In genomic region chr1:54737472-54737871, GRCm38 (mm10) we compare ENCODE assay signal across 28 mouse cellular contexts.
DNase-seq lines count a peak whose midpoint lies in the region; ATAC-seq and TF ChIP-seq lines count a peak whose summit lies in the region.
"Had no signal": no experiment of that assay in that cellular context is flagged by ENCODE, and none has a peak within 500 bp of the region (broad histone marks: within the 10 kb centered on the region; RNA-seq: fewer than 3 reads in every experiment).

No protein-coding gene starts in this region.

- no peak overlapping the region for H3K9ac ChIP-seq in forebrain, embryonic 13.5 days
- H3K9ac ChIP-seq in forebrain, embryonic 11.5 days (ENCODE audit: low read length), result no peak overlapping the region
- no peak overlapping the region for H3K9ac ChIP-seq in midbrain, embryonic 16.5 days (ENCODE audit: low read depth, low read length)
- H3K9ac ChIP-seq in midbrain, embryonic 11.5 days (ENCODE audit: low read length), result no peak overlapping the region
- H3K9ac ChIP-seq in neural tube, embryonic 15.5 days (replicated peaks), result no peak overlapping the region
- H3K9ac ChIP-seq: heart, embryonic 15.5 days; intestine, embryonic 15.5 days; limb, embryonic 13.5 days; lung, embryonic 15.5 days; midbrain, embryonic 12.5 days had no signal

- no peak for TF ChIP-seq POLR2A in brain, embryonic 14.5 days (IDR thresholded peaks at IDR 0.05; ENCODE audit: borderline replicate concordance, extremely low read depth, insufficient read depth, insufficient read length, poor library complexity, severe bottlenecking)

- peaks cover 30% of the 10 kb centered on the region for H3K4me1 ChIP-seq in forebrain, embryonic 13.5 days
- no peaks in the 10 kb centered on the region; the same call in 1 of the 2 replicates for H3K4me1 ChIP-seq in forebrain, embryonic 11.5 days (replicated peaks; ENCODE audit: control insufficient read depth, insufficient read depth, low read length)
- H3K4me1 ChIP-seq in midbrain, embryonic 16.5 days (ENCODE audit: control insufficient read depth, insufficient read depth, low read length), result peaks cover 21% of the 10 kb centered on the region
- H3K4me1 ChIP-seq in midbrain, embryonic 11.5 days (ENCODE audit: control insufficient read depth, insufficient read depth, low read length), result no peaks in the 10 kb centered on the region
- H3K4me1 ChIP-seq in neural tube, embryonic 15.5 days, result peaks cover 29% of the 10 kb centered on the region
- H3K4me1 ChIP-seq: midbrain, embryonic 12.5 days had no signal

- H3K27ac ChIP-seq in forebrain, embryonic 13.5 days, result peak overlapping the region; percentile 72; the same call in 1 of the 2 replicates
- H3K27ac ChIP-seq in forebrain, embryonic 11.5 days (ENCODE audit: low read depth, low read length), result no peak overlapping the region
- H3K27ac ChIP-seq in midbrain, embryonic 16.5 days (ENCODE audit: low read length), result peak overlapping the region; percentile 29; the same call in 1 of the 2 replicates
- H3K27ac ChIP-seq in midbrain, embryonic 11.5 days (ENCODE audit: low read depth, low read length), result no peak overlapping the region
- H3K27ac ChIP-seq in neural tube, embryonic 15.5 days (replicated peaks), result 0 out of 2 replicates have a peak overlapping the region, but pooled peaks have one; percentile 24
- H3K27ac ChIP-seq: heart, embryonic 10.5 days; heart, embryonic 15.5 days; intestine, embryonic 15.5 days; layer of hippocampus, adult 2 months; limb, embryonic 13.5 days; lung, embryonic 15.5 days; midbrain, embryonic 12.5 days had no signal

- no peak for ATAC-seq in forebrain, embryonic 13.5 days
- no peak for ATAC-seq in forebrain, embryonic 11.5 days (replicated peaks; ENCODE audit: low FRiP score)
- no peak for ATAC-seq in midbrain, embryonic 16.5 days
- no peak for ATAC-seq in midbrain, embryonic 11.5 days (ENCODE audit: low FRiP score)
- no peak for ATAC-seq in neural tube, embryonic 15.5 days (ENCODE audit: low FRiP score)
- ATAC-seq: hindbrain, embryonic 16.5 days; intestine, embryonic 15.5 days; Patski had no signal

- no peaks in the 10 kb centered on the region for H3K9me3 ChIP-seq in forebrain, embryonic 13.5 days (replicated peaks)
- no peaks in the 10 kb centered on the region for H3K9me3 ChIP-seq in forebrain, embryonic 11.5 days (ENCODE audit: control insufficient read depth, low read length)
- no peaks in the 10 kb centered on the region for H3K9me3 ChIP-seq in midbrain, embryonic 16.5 days (replicated peaks; ENCODE audit: control insufficient read depth, low read length, poor library complexity, severe bottlenecking)
- H3K9me3 ChIP-seq in midbrain, embryonic 11.5 days (ENCODE audit: control insufficient read depth, low read length), result no peaks in the 10 kb centered on the region
- H3K9me3 ChIP-seq in neural tube, embryonic 15.5 days (replicated peaks), result no peaks in the 10 kb centered on the region
- H3K9me3 ChIP-seq: G1E; heart, embryonic 10.5 days; heart, embryonic 15.5 days; intestine, embryonic 15.5 days; limb, embryonic 13.5 days; lung, embryonic 15.5 days; midbrain, embryonic 12.5 days had no signal

- no peaks in the 10 kb centered on the region for H3K27me3 ChIP-seq in forebrain, embryonic 13.5 days
- H3K27me3 ChIP-seq in forebrain, embryonic 11.5 days (ENCODE audit: control insufficient read depth, insufficient read depth, low read length), result no peaks in the 10 kb centered on the region
- H3K27me3 ChIP-seq in midbrain, embryonic 16.5 days (ENCODE audit: control insufficient read depth, insufficient read depth, low read depth, low read length), result no peaks in the 10 kb centered on the region
- H3K27me3 ChIP-seq in midbrain, embryonic 11.5 days (ENCODE audit: control insufficient read depth, insufficient read depth, low read length), result no peaks in the 10 kb centered on the region
- no peaks in the 10 kb centered on the region for H3K27me3 ChIP-seq in neural tube, embryonic 15.5 days (replicated peaks)
- H3K27me3 ChIP-seq: heart, embryonic 15.5 days; intestine, embryonic 15.5 days; limb, embryonic 13.5 days; lung, embryonic 15.5 days; midbrain, embryonic 12.5 days; Patski had no signal

- no peaks in the 10 kb centered on the region for H3K36me3 ChIP-seq in forebrain, embryonic 13.5 days (ENCODE audit: poor library complexity, severe bottlenecking)
- H3K36me3 ChIP-seq in forebrain, embryonic 11.5 days (ENCODE audit: control insufficient read depth, insufficient read depth, low read length), result no peaks in the 10 kb centered on the region
- H3K36me3 ChIP-seq in midbrain, embryonic 16.5 days (ENCODE audit: control insufficient read depth, insufficient read depth, low read length), result no peaks in the 10 kb centered on the region
- no peaks in the 10 kb centered on the region for H3K36me3 ChIP-seq in midbrain, embryonic 11.5 days (ENCODE audit: control insufficient read depth, insufficient read depth, low read length)
- no peaks in the 10 kb centered on the region for H3K36me3 ChIP-seq in neural tube, embryonic 15.5 days
- H3K36me3 ChIP-seq: G1E; heart, embryonic 10.5 days; heart, embryonic 15.5 days; intestine, embryonic 15.5 days; limb, embryonic 13.5 days; lung, embryonic 15.5 days; midbrain, embryonic 12.5 days had no signal

- no peak for DNase-seq in forebrain, embryonic 11.5 days (ENCODE audit: low spot score)
- no peak for DNase-seq in midbrain, embryonic 11.5 days (ENCODE audit: low spot score, missing footprints)
- peak; percentile 72 for DNase-seq in brain, embryonic 14.5 days (ENCODE audit: low read depth)
- no peak for DNase-seq in heart, adult 9 months (ENCODE audit: low spot score in 2 of 2)
- DNase-seq: adrenal gland, postnatal 25 days; cerebellum, adult 2 months; gastrocnemius, postnatal 14 days; kidney, adult 2 months; kidney, postnatal 36 days; right cerebral cortex, adult 18-20 months; spleen, adult 18-20 months; thymus, postnatal 14 days had no signal

- H3K4me3 ChIP-seq in forebrain, embryonic 13.5 days, result no peak overlapping the region
- no peak overlapping the region for H3K4me3 ChIP-seq in forebrain, embryonic 11.5 days (ENCODE audit: low read depth, low read length)
- H3K4me3 ChIP-seq in midbrain, embryonic 16.5 days (ENCODE audit: low read depth, low read length), result no peak overlapping the region
- H3K4me3 ChIP-seq in midbrain, embryonic 11.5 days (ENCODE audit: low read depth, low read length), result no peak overlapping the region
- no peak overlapping the region for H3K4me3 ChIP-seq in neural tube, embryonic 15.5 days (replicated peaks)
- H3K4me3 ChIP-seq: erythroblast, embryonic 14.5 days; heart, embryonic 10.5 days; heart, embryonic 15.5 days; intestine, embryonic 15.5 days; layer of hippocampus, adult 2 months; limb, embryonic 13.5 days; lung, embryonic 15.5 days; midbrain, embryonic 12.5 days; myocyte had no signal

- no peak overlapping the region for H3K4me2 ChIP-seq in forebrain, embryonic 13.5 days
- no peak overlapping the region for H3K4me2 ChIP-seq in forebrain, embryonic 11.5 days (ENCODE audit: low read depth, low read length, severe bottlenecking)
- no peak overlapping the region for H3K4me2 ChIP-seq in midbrain, embryonic 16.5 days (ENCODE audit: low read length)
- no peak overlapping the region for H3K4me2 ChIP-seq in midbrain, embryonic 11.5 days
- no peak overlapping the region for H3K4me2 ChIP-seq in neural tube, embryonic 15.5 days
- H3K4me2 ChIP-seq: heart, embryonic 15.5 days; intestine, embryonic 15.5 days; limb, embryonic 13.5 days; liver, embryonic 11.5 days; lung, embryonic 15.5 days; midbrain, embryonic 12.5 days had no signal

- WGBS in forebrain, embryonic 13.5 days, result 86% methylated on average over 3 of the region's 3 CpGs
- 88% methylated on average over 3 of the region's 3 CpGs for WGBS in forebrain, embryonic 11.5 days
- WGBS in midbrain, embryonic 16.5 days, result 67% methylated on average over 3 of the region's 3 CpGs
- 92% methylated on average over 3 of the region's 3 CpGs for WGBS in midbrain, embryonic 11.5 days
- 67% methylated on average over 3 of the region's 3 CpGs for WGBS in neural tube, embryonic 15.5 days

- no peak for TF ChIP-seq CTCF in brain, embryonic 14.5 days (IDR thresholded peaks at IDR 0.05; ENCODE audit: borderline replicate concordance, extremely low read depth, insufficient read depth, insufficient read length)

Comparison
In these comparisons a context has a peak if more than half of its experiments do, and no peak if none do; other contexts are left out.
1. H3K27ac ChIP-seq: peak in forebrain, embryonic 13.5 days (single experiment), midbrain, embryonic 16.5 days (single experiment) and neural tube, embryonic 15.5 days (single experiment); none in forebrain, embryonic 11.5 days (single experiment) and midbrain, embryonic 11.5 days (single experiment).